Mouse (Mus musculus): Measurements from ENCODE around the gene Zfp526. TPM values are rescaled to one million over a fixed set of nuclear protein-coding genes. Genes with fewer than 3 reads are reported as not detected.

The Zfp526 gene
- total RNA-seq, 2 experiments from 2014 or later, result 10.6 to 11.3 TPM

Small RNA genes within 50 kb of the gene (microRNA-seq; reads per million reads assigned to microRNA genes)
- not detected for gene Mir7048

Other genes with a start within 250 kb of the Zfp526 start
- 100 to 1,000 TPM; 157 to 161 TPM for gene Rabac1, start 248.7 kb upstream of the Zfp526 start, total RNA-seq (2021)
- gene Atp1a3, start 215.5 kb upstream of the Zfp526 start, total RNA-seq (2021), result under 1 TPM; 0.20 to 0.44 TPM
- gene Grik5, start 149.1 kb upstream of the Zfp526 start, total RNA-seq (2021), result 10 to 100 TPM; 14.6 to 17.1 TPM
- 10 to 100 TPM; 10.7 to 11.4 TPM for gene Zfp574, start 148.9 kb upstream of the Zfp526 start, total RNA-seq (2021)
- under 1 TPM; 0.52 to 0.91 TPM for gene Pou2f2, start 41.7 kb upstream of the Zfp526 start, total RNA-seq (2021)
- 1 to 10 TPM; 6.6 to 8.3 TPM for gene Dedd2, start 810 bp upstream of the Zfp526 start, total RNA-seq (2021)
- 10 to 100 TPM; 62.8 to 63.2 TPM for gene Gsk3a, start 16.4 kb downstream of the Zfp526 start, total RNA-seq (2021)
- 10 to 100 TPM; 32.7 to 34.6 TPM for gene Erf, start 29.3 kb downstream of the Zfp526 start, total RNA-seq (2021)
- 100 to 1,000 TPM; 107 to 113 TPM for gene Cic, start 46.3 kb downstream of the Zfp526 start, total RNA-seq (2021)
- gene Pafah1b3, start 76.6 kb downstream of the Zfp526 start, total RNA-seq (2021), result 10 to 100 TPM; 27.1 to 33.1 TPM
- not detected for gene Prr19, start 80.0 kb downstream of the Zfp526 start, total RNA-seq (2021)
- gene Tmem145, start 84.7 kb downstream of the Zfp526 start, total RNA-seq (2021), result under 1 TPM; 0.23 to 0.29 TPM
- 10 to 100 TPM; 34.9 to 40.4 TPM for gene Megf8, start 95.7 kb downstream of the Zfp526 start, total RNA-seq (2021)
- gene Cnfn, start 148.3 kb downstream of the Zfp526 start, total RNA-seq (2021), result not detected
- 10 to 100 TPM; 25.4 to 37.7 TPM for gene Lipe, start 177.3 kb downstream of the Zfp526 start, total RNA-seq (2021)
- gene Cxcl17, start 191.5 kb downstream of the Zfp526 start, total RNA-seq (2021), result not detected

Measured in gastrocnemius, postnatal 4 days (tissue).